Mouse (Mus musculus) spleen, postnatal 14 days (tissue): ENCODE results near the gene Rmi2.

Source experiments
- DNase-seq, 2 experiments: peaks; one replicate each; pipeline ENCODE4 v3.0.0; 2021 to 2022; ENCODE audit warnings: low spot score in 2 of 2

Gene Rmi2

DNA sequence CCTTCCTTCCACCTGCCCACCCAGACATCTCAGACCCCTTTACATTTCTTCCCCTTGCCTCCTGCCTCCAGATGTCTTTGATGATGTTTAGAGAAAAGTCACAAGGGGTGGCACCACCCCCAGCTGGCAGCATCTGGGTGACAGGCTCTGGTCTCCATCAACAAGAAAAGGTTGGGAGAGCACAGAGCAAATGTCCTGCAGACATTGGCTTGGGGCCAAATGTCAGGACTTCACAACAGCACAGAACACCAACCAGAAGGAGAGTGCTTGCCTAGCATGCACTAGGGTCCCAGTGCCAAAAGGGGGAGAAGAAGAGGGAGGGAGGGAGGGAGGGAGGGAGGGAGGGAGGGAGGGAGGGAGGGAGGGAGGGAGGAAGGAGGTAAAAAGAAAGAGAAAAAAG is 85.0 kb downstream of the Rmi2 start:
- DNase-seq, result no peak

- DNase-seq, result no peak
Observed at GRCm38 (mm10) chr16:10923561-10923960, 88.7 kb downstream of the Rmi2 start.

- DNase-seq, result no peak
Observed at GRCm38 (mm10) chr16:10925591-10926180, 90.8 kb downstream of the Rmi2 start.

GRCm38 (mm10) chr16:10927026-10927425 is 92.2 kb downstream of the Rmi2 start:
- DNase-seq, result no peak

DNA sequence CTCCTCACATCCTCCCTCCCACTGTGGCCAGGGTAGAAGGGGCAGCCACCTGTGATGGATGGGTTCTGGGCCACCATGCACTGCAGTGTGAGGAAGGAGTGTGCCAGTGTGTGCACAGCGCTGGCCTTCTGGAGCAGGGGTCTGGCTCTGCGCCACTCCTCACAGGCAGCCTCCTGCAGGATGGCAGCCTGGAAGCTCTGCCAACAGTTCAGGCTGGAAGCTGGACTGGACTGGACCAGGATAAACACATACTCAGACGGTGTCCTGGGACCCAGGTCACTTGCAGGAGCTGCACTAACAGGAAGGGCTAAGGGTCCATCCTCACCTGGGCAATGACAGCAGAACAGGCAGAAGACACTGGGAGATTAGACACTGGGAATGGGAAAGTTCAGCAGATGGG is 98.5 kb downstream of the Rmi2 start:
- DNase-seq, result no peak

GRCm38 (mm10) chr16:10934047-10934446 is 99.2 kb downstream of the Rmi2 start:
- DNase-seq, result no peak

- DNase-seq, result no peak
Observed at GRCm38 (mm10) chr16:10936700-10937319, 102.0 kb downstream of the Rmi2 start.

GRCm38 (mm10) chr16:10937497-10937896 is 102.6 kb downstream of the Rmi2 start:
- no peak for DNase-seq

DNA sequence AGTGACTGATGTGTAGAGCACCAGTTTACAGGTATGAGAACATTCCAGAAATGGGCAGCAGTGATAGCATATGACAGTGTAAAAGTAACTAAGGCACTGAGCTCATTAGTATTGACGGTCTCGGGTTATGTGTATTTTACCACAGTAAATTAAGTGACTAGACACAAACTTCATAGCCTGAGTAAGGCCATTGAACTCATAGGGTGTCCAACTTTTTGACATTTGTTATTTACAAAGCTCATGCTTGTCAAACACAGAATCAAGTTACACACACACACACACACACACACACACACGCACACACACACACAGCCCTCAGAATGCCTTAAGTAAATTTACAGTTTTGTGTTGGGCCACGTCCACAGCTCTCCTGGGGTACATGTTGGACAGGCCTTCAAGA is 105.1 kb downstream of the Rmi2 start:
- no peak for DNase-seq

DNA sequence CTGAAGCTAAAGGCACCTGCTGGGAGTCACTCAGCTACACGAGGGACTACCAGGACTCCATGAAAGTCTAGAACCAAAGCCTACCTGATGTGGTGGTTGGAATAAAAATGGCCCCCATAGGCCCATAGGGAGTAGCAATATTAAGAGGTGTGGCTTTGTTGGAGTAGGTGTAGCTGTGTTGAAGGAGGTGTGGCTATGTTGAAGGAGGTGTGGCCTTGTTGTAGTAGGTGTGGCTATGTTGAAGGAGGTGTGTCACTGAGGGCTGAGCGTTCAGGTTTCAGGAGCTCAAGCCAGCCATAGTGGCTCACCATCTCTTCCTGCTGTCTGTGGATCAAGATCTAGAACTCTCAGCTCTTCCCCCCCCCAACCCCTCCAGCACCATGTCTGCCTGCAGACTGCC is 105.8 kb downstream of the Rmi2 start:
- DNase-seq, result no peak
